Mouse (Mus musculus): ENCODE measurements around the gene Arhgap31.

- TF ChIP-seq CTCF (IDR thresholded peaks at IDR 0.05; ENCODE audit: low read depth) = no peak
- no peak for TF ChIP-seq EP300 (IDR thresholded peaks at IDR 0.05; ENCODE audit: low read depth)
These were observed 76.0 kb downstream of the Arhgap31 start for GRCm38 (mm10) chr16:38637085-38637484.

Measured in heart, postnatal 0 days (tissue).